Mouse (Mus musculus) neutrophil, adult 59 days (primary cell): ENCODE results near the gene Olfr902. TPM values are rescaled to one million over a fixed set of nuclear protein-coding genes. Genes with fewer than 3 reads are reported as not detected.

Source experiments
- total RNA-seq, 2 experiments: library from RNA; stranded (reverse); gene quantifications; 1 replicate in 1 of 2; 2 replicates in 1 of 2; pipeline ENCODE4 v1.2.4; 2023

Olfr902 gene
- not detected for total RNA-seq

DNA sequence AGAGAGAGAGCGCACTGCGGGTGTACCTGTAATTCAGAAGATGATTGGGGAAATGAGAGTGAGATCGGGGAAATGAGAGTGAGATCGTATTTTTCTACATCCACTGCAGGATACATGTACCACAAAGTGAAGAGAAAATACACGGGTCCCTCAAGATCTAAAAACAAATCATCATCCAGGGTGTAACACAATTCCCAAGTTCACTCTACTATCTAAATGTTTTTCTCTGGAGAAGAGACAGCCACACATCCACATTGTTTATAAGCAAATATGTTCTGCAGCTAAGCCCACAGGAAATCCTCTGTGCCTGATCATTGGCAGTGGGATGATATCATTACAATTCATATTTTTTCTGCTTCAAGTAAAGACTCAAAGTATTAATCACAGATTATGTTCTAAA is at the start of gene Olfr902:
TSS of gene Olfr902 (plus strand) at position 301 of the 400 bp plus-strand sequence.

DNA sequence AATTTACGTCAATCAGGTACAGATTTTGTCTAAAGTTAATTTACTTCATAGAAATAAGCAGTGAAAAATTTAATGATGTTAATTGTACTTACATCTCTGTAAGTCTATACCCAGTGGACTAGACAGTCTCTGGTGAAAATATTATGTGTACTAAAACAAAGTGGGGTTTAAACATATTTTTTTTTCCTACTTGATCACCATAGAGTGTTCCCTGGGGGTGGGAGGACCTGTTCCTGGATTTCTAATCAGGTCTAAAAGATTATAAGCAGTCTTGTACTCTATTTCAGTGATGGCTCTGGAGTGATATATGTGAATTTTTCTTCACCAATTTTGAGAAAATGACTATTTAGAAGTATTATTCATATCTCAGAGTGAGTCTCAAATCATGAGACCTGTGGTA is 46.1 kb upstream of the Olfr902 start, which contains the start of gene Olfr147:
TSS of gene Olfr147 (plus strand) at position 301 of the 400 bp plus-strand sequence.

DNA sequence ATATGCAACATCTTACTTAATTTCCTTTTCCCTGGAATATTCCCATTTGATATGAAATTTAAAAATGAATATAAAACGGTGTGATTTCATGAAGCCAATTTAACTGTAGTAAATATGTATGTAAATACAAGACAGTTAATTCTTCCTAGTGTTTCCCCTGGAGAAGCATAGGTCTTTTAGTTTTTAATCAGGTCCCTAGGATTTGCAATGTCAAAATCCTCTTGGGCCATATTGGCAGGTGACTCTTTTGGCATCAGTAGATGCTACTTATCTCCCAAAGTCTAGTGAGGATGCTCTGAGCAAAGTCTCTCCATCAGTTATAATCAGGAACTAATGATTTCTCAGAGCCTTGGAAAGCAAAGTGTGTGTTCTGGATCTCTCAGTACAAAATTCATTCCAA is 18.3 kb upstream of the Olfr902 start, which contains the start of gene Olfr901:
TSS of gene Olfr901 (plus strand) at position 301 of the 400 bp plus-strand sequence.

DNA sequence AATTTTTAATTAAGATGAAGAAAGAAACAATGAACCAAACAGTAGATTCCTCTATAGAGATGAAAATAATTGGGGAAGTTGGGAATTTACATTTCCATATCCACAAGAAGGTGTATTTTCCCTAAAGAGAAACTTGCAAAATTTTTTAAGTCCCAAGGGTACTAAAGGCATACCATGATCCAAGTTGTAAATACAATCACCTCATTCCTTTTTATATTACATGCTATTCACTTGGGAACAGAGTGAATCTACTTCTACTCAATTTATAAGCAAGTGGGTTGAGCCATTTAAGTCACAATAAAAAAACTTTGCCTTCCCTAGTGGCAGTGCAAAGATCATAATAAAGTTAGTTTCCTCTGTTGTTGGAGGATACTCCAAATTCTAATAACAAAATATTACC is 15.4 kb downstream of the Olfr902 start, which contains the start of gene Olfr904:
TSS of gene Olfr904 (plus strand) at position 301 of the 400 bp plus-strand sequence.

DNA sequence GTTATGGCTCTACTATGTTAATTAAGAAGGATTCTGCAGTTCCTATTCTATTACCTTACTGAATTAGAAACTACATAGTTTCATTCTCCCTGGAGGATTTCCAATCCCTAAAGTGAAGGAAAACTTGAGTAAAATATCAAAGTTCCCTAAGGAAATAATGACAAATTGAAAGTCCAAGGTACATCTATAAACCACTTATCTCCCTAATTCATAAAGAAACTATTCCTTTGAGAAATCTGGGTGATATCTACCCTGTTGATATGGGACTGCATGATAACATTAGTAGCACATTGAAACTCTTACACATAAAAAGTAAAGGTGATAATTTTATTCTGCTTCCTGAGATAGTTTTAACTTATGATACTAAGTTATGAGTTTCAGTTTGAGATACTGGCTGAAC is 23.4 kb downstream of the Olfr902 start, which contains the start of gene Olfr905:
TSS of gene Olfr905 (plus strand) at position 301 of the 400 bp plus-strand sequence.

DNA sequence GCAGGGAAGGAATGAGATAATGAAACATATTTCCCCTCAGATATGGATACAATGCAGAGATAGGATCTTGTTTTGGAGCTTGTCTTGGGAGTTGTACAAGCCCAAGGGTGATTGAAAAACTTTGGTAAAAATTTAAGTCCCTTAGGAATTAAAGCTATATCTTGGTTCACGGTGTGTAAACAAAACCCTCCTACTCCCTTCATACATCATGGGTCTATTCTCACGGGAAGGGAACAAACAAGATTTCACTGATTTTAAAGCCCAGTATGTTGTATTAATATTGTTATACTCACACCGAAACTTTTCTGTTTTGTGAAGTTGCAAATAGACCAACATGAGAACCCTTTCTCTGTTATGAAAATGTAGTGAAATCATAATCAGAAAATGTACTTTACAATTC is 39.3 kb downstream of the Olfr902 start, which contains the start of gene Olfr906:
TSS of gene Olfr906 (plus strand) at position 301 of the 400 bp plus-strand sequence.

DNA sequence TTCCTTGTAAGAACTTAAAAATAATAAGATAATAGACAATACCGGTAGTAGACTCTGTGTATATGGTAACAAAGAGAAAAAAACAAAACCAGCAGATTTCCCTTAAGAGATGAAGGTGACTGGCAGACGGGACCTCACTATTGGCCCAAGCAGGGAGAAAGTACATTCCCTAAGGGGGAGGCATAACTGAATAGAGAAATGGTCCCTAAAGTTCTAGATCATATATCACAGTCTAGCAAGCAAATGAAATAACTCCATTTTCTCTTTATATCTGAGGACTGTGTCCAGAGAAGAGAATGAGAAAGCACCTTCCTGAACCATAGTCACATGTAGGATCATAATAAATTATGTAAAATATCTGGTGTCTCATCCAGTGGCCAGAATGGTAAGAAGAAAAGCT is 48.0 kb downstream of the Olfr902 start, which contains the start of gene Olfr907:
TSS of gene Olfr907 (plus strand) at position 301 of the 400 bp plus-strand sequence.

Other genes starting within 250 kb of the Olfr902 start
- not detected for gene Olfr893, start 239.3 kb upstream of the Olfr902 start, total RNA-seq
- gene Olfr894, start 229.6 kb upstream of the Olfr902 start, total RNA-seq, result not detected
- gene Olfr143, start 194.9 kb upstream of the Olfr902 start, total RNA-seq, result not detected
- gene Olfr895, start 179.8 kb upstream of the Olfr902 start, total RNA-seq, result not detected
- gene Olfr896-ps1, start 156.5 kb upstream of the Olfr902 start, total RNA-seq, result not detected
- not detected for gene Olfr25, start 118.6 kb upstream of the Olfr902 start, total RNA-seq
- gene Olfr898, start 99.2 kb upstream of the Olfr902 start, total RNA-seq, result not detected
- gene Olfr250, start 80.8 kb upstream of the Olfr902 start, total RNA-seq, result not detected
- not detected for gene Olfr251, start 70.6 kb upstream of the Olfr902 start, total RNA-seq
- gene Olfr147, start 46.0 kb upstream of the Olfr902 start, total RNA-seq, result not detected
- gene Olfr901, start 18.2 kb upstream of the Olfr902 start, total RNA-seq, result not detected
- not detected for gene Olfr904, start 15.5 kb downstream of the Olfr902 start, total RNA-seq
- under 1 TPM in 1 of 2 experiments, not detected in 1; 0.09 TPM for gene Olfr905, start 23.5 kb downstream of the Olfr902 start, total RNA-seq
- not detected for gene Olfr906, start 39.4 kb downstream of the Olfr902 start, total RNA-seq
- not detected for gene Olfr907, start 48.1 kb downstream of the Olfr902 start, total RNA-seq
- gene Olfr911-ps1, start 73.9 kb downstream of the Olfr902 start, total RNA-seq, result not detected
- not detected for gene Olfr910, start 90.2 kb downstream of the Olfr902 start, total RNA-seq
- not detected for gene Olfr912, start 132.5 kb downstream of the Olfr902 start, total RNA-seq
- not detected for gene Olfr913, start 145.1 kb downstream of the Olfr902 start, total RNA-seq
- not detected for gene Olfr914, start 157.4 kb downstream of the Olfr902 start, total RNA-seq
- gene Olfr916, start 212.2 kb downstream of the Olfr902 start, total RNA-seq, result not detected
- not detected for gene Olfr917, start 218.2 kb downstream of the Olfr902 start, total RNA-seq
- not detected for gene Olfr918, start 226.9 kb downstream of the Olfr902 start, total RNA-seq